Mouse (Mus musculus): ENCODE data around the gene Anks4b.
A peak's percentile ranks its signal among the peaks of the same experiment; 100 is the strongest.

Gene Anks4b

GRCm38 (mm10) chr7:120189369-120190149 lies 15.9 kb downstream of the Anks4b start:
- peak; percentile 27 for DNase-seq

GRCm38 (mm10) chr7:120190150-120190665 lies 16.6 kb downstream of the Anks4b start:
- DNase-seq = no peak

GRCm38 (mm10) chr7:120192207-120192606 lies 18.5 kb downstream of the Anks4b start:
- no peak for DNase-seq

GRCm38 (mm10) chr7:120192816-120193215 lies 19.2 kb downstream of the Anks4b start:
- DNase-seq = peak; percentile 18

GRCm38 (mm10) chr7:120195207-120195606 lies 21.5 kb downstream of the Anks4b start:
- no peak for DNase-seq

- DNase-seq = peak; percentile 55
Observed at GRCm38 (mm10) chr7:120201231-120201744, 27.6 kb downstream of the Anks4b start.

GRCm38 (mm10) chr7:120201771-120202170 lies 28.1 kb downstream of the Anks4b start, which contains the start of gene Crym:
Crym (minus strand) TSS chr7:120202111.
- peak; percentile 71 for DNase-seq

GRCm38 (mm10) chr7:120203789-120204188 lies 30.1 kb downstream of the Anks4b start, which contains the start of gene Abca14:
Abca14 (plus strand) TSS chr7:120203961.
- peak; percentile 88 for DNase-seq

GRCm38 (mm10) chr7:120205989-120206388 lies 32.3 kb downstream of the Anks4b start:
- no peak for DNase-seq

GRCm38 (mm10) chr7:120228541-120228940 lies 54.9 kb downstream of the Anks4b start:
- DNase-seq = no peak

Data from retina, postnatal 1 day (tissue).